Mouse (Mus musculus): ENCODE data around the gene Pln.

- TF ChIP-seq POLR2A (IDR thresholded peaks at IDR 0.05; ENCODE audit: insufficient read depth, low read depth, low read length) (no peak; the same call in 1 of the 2 replicates), CTCF (IDR thresholded peaks at IDR 0.05) (peak; percentile 99)
Observed at GRCm38 (mm10) chr10:53346506-53346905, 9.0 kb downstream of the Pln start.
